Mouse (Mus musculus): Measurements from ENCODE around the gene Bcor. TPM values are rescaled to one million over a fixed set of nuclear protein-coding genes. Genes with fewer than 3 reads are reported as not detected.
A peak's percentile ranks its signal among the peaks of the same experiment; 100 is the strongest.

The Bcor gene
- polyA plus RNA-seq, 1 experiment, result 13.6 TPM

GRCm38 (mm10) chrX:12153141-12154095 lies 6.7 kb downstream of the Bcor start:
- TF ChIP-seq CTCF (IDR thresholded peaks at IDR 0.05; ENCODE audit: control insufficient read depth, insufficient read depth, low read length) (no peak), POLR2A (IDR thresholded peaks at IDR 0.05; ENCODE audit: borderline replicate concordance, control insufficient read depth, low read depth, low read length) (no peak)
- WGBS, result 17% methylated on average over 31 of the region's 31 CpGs
- H3K27ac ChIP-seq (ENCODE audit: control insufficient read depth, insufficient read depth, low read depth, low read length, poor library complexity), result 0 out of 2 replicates have a peak overlapping the region, but pooled peaks have one; percentile 6

GRCm38 (mm10) chrX:12151996-12152904 lies 7.9 kb downstream of the Bcor start:
- TF ChIP-seq CTCF (IDR thresholded peaks at IDR 0.05; ENCODE audit: control insufficient read depth, insufficient read depth, low read length), result no peak
- TF ChIP-seq POLR2A (IDR thresholded peaks at IDR 0.05; ENCODE audit: borderline replicate concordance, control insufficient read depth, low read depth, low read length), result no peak
- Histone ChIP-seq H3K27ac (ENCODE audit: control insufficient read depth, insufficient read depth, low read depth, low read length, poor library complexity) (no peak overlapping the region), H3K4me3 (replicated peaks; ENCODE audit: control insufficient read depth, low read depth, low read length) (no peak overlapping the region), H3K4me1 (ENCODE audit: control insufficient read depth, insufficient read depth, low read length) (no peaks in the 10 kb centered on the region; the same call in 1 of the 2 replicates)
- 35% methylated on average over 41 of the region's 42 CpGs for WGBS

More at GRCm38 (mm10) chrX:12153141-12154095, 6.7 kb downstream of the Bcor start:
- no peaks in the 10 kb centered on the region; the same call in 1 of the 2 replicates for H3K4me1 ChIP-seq (ENCODE audit: control insufficient read depth, insufficient read depth, low read length)
- H3K4me3 ChIP-seq (replicated peaks; ENCODE audit: control insufficient read depth, low read depth, low read length), result no peak overlapping the region

- TF ChIP-seq CTCF (IDR thresholded peaks at IDR 0.05; ENCODE audit: control insufficient read depth, insufficient read depth, low read length) (no peak), POLR2A (IDR thresholded peaks at IDR 0.05; ENCODE audit: borderline replicate concordance, control insufficient read depth, low read depth, low read length) (no peak)
- Histone ChIP-seq H3K4me3 (replicated peaks; ENCODE audit: control insufficient read depth, low read depth, low read length) (peak overlapping the region; percentile 16), H3K27ac (ENCODE audit: control insufficient read depth, insufficient read depth, low read depth, low read length, poor library complexity) (no peak overlapping the region), H3K4me1 (ENCODE audit: control insufficient read depth, insufficient read depth, low read length) (no peaks in the 10 kb centered on the region; the same call in 1 of the 2 replicates)
- 4% methylated on average over 43 of the region's 43 CpGs for WGBS
Observed at GRCm38 (mm10) chrX:12151269-12151995, 8.7 kb downstream of the Bcor start.

GRCm38 (mm10) chrX:12150425-12150824 lies 9.7 kb downstream of the Bcor start:
- WGBS, result 15% methylated on average over 7 of the region's 7 CpGs

GRCm38 (mm10) chrX:12146263-12146662 lies 13.9 kb downstream of the Bcor start:
- Histone ChIP-seq H3K4me3 (replicated peaks; ENCODE audit: control insufficient read depth, low read depth, low read length) (no peak overlapping the region), H3K4me1 (ENCODE audit: control insufficient read depth, insufficient read depth, low read length) (no peaks in the 10 kb centered on the region; the same call in 1 of the 2 replicates), H3K27ac (ENCODE audit: control insufficient read depth, insufficient read depth, low read depth, low read length, poor library complexity) (no peak overlapping the region)
- WGBS, result 72% methylated on average over 2 of the region's 2 CpGs
- no peak for TF ChIP-seq POLR2A (IDR thresholded peaks at IDR 0.05; ENCODE audit: borderline replicate concordance, control insufficient read depth, low read depth, low read length)
- no peak for TF ChIP-seq CTCF (IDR thresholded peaks at IDR 0.05; ENCODE audit: control insufficient read depth, insufficient read depth, low read length)

More at GRCm38 (mm10) chrX:12150425-12150824, 9.7 kb downstream of the Bcor start:
- no peak for TF ChIP-seq CTCF (IDR thresholded peaks at IDR 0.05; ENCODE audit: control insufficient read depth, insufficient read depth, low read length)
- Histone ChIP-seq H3K4me1 (ENCODE audit: control insufficient read depth, insufficient read depth, low read length) (no peaks in the 10 kb centered on the region; the same call in 1 of the 2 replicates), H3K27ac (ENCODE audit: control insufficient read depth, insufficient read depth, low read depth, low read length, poor library complexity) (no peak overlapping the region), H3K4me3 (replicated peaks; ENCODE audit: control insufficient read depth, low read depth, low read length) (no peak overlapping the region)

GRCm38 (mm10) chrX:12142832-12143231 lies 17.3 kb downstream of the Bcor start:
- H3K27ac ChIP-seq (ENCODE audit: control insufficient read depth, insufficient read depth, low read depth, low read length, poor library complexity), result no peak overlapping the region
- TF ChIP-seq CTCF (IDR thresholded peaks at IDR 0.05; ENCODE audit: control insufficient read depth, insufficient read depth, low read length), result no peak
- TF ChIP-seq POLR2A (IDR thresholded peaks at IDR 0.05; ENCODE audit: borderline replicate concordance, control insufficient read depth, low read depth, low read length), result no peak
- WGBS, result 31% methylated on average over 5 of the region's 5 CpGs
- H3K4me3 ChIP-seq (replicated peaks; ENCODE audit: control insufficient read depth, low read depth, low read length), result no peak overlapping the region
- H3K4me1 ChIP-seq (ENCODE audit: control insufficient read depth, insufficient read depth, low read length), result no peaks in the 10 kb centered on the region; the same call in 1 of the 2 replicates

- TF ChIP-seq POLR2A (IDR thresholded peaks at IDR 0.05; ENCODE audit: borderline replicate concordance, control insufficient read depth, low read depth, low read length), result no peak; the same call in 1 of the 2 replicates
- no peak for TF ChIP-seq CTCF (IDR thresholded peaks at IDR 0.05; ENCODE audit: control insufficient read depth, insufficient read depth, low read length)
- Histone ChIP-seq H3K27ac (ENCODE audit: control insufficient read depth, insufficient read depth, low read depth, low read length, poor library complexity) (peak overlapping the region; percentile 63), H3K4me3 (replicated peaks; ENCODE audit: control insufficient read depth, low read depth, low read length) (peak overlapping the region; percentile 7), H3K4me1 (ENCODE audit: control insufficient read depth, insufficient read depth, low read length) (no peaks in the 10 kb centered on the region; the same call in 1 of the 2 replicates)
- 4% methylated on average over 50 of the region's 51 CpGs for WGBS
Observed at GRCm38 (mm10) chrX:12140086-12140740, 19.9 kb downstream of the Bcor start.

All from bone marrow, adult 2 months (tissue).